Mouse (Mus musculus): ENCODE data around the gene Grk3.
A peak's percentile ranks its signal among the peaks of the same experiment; 100 is the strongest.

Grk3 gene

GRCm38 (mm10) chr5:113015236-113016061 is at the start of gene Grk3:
TSS of gene Grk3 (minus strand) at chr5:113015791.
- peak; percentile 54 to 57 for DNase-seq (ENCODE audit: low spot score in 2 of 2)

GRCm38 (mm10) chr5:113054308-113054707 is 38.7 kb upstream of the Grk3 start:
- peak; percentile 37 to 50 for DNase-seq (ENCODE audit: low spot score in 2 of 2)

GRCm38 (mm10) chr5:113050581-113051185 is 35.1 kb upstream of the Grk3 start:
- DNase-seq (ENCODE audit: low spot score in 2 of 2): no peak

- no peak for DNase-seq (ENCODE audit: low spot score in 2 of 2)
These were observed 34.3 kb upstream of the Grk3 start for GRCm38 (mm10) chr5:113049876-113050275.

GRCm38 (mm10) chr5:113045511-113046273 is 30.1 kb upstream of the Grk3 start:
- no peak for DNase-seq (ENCODE audit: low spot score in 2 of 2)

- DNase-seq (ENCODE audit: low spot score in 2 of 2): no peak
These were observed 27.9 kb upstream of the Grk3 start for GRCm38 (mm10) chr5:113043531-113043930.

- no peak for DNase-seq (ENCODE audit: low spot score in 2 of 2)
These were observed 26.0 kb upstream of the Grk3 start for GRCm38 (mm10) chr5:113041567-113042071.

- no peak for DNase-seq (ENCODE audit: low spot score in 2 of 2)
These were observed 25.2 kb upstream of the Grk3 start for GRCm38 (mm10) chr5:113040776-113041175.

- DNase-seq (ENCODE audit: low spot score in 2 of 2): no peak
These were observed 23.0 kb upstream of the Grk3 start for GRCm38 (mm10) chr5:113038601-113039000.

- DNase-seq (ENCODE audit: low spot score in 2 of 2): peak; percentile 9 to 13
These were observed 19.8 kb upstream of the Grk3 start for GRCm38 (mm10) chr5:113035094-113036047.

- no peak for DNase-seq (ENCODE audit: low spot score in 2 of 2)
These were observed 15.7 kb upstream of the Grk3 start for GRCm38 (mm10) chr5:113031201-113031754.

GRCm38 (mm10) chr5:113030082-113030481 is 14.5 kb upstream of the Grk3 start:
- no peak for DNase-seq (ENCODE audit: low spot score in 2 of 2)

GRCm38 (mm10) chr5:113026706-113027105 is 11.1 kb upstream of the Grk3 start:
- no peak for DNase-seq (ENCODE audit: low spot score in 2 of 2)

- peak; percentile 22 to 45 for DNase-seq (ENCODE audit: low spot score in 2 of 2)
These were observed 8.7 kb upstream of the Grk3 start for GRCm38 (mm10) chr5:113024154-113024764.

- no peak for DNase-seq (ENCODE audit: low spot score in 2 of 2)
These were observed 2.6 kb upstream of the Grk3 start for GRCm38 (mm10) chr5:113018190-113018589.

GRCm38 (mm10) chr5:113017004-113017403 is 1.4 kb upstream of the Grk3 start:
- peak; percentile 23 to 31 for DNase-seq (ENCODE audit: low spot score in 2 of 2)

- no peak for DNase-seq (ENCODE audit: low spot score in 2 of 2)
These were observed 769 bp downstream of the Grk3 start for GRCm38 (mm10) chr5:113014808-113015235.

GRCm38 (mm10) chr5:113014111-113014807 is 1.3 kb downstream of the Grk3 start:
- no peak for DNase-seq (ENCODE audit: low spot score in 2 of 2)

GRCm38 (mm10) chr5:113011926-113012325 is 3.7 kb downstream of the Grk3 start:
- no peak for DNase-seq (ENCODE audit: low spot score in 2 of 2)
